Mouse (Mus musculus): ENCODE measurements around the gene 4930519P11Rik. TPM values are rescaled to one million over a fixed set of nuclear protein-coding genes. Genes with fewer than 3 reads are reported as not detected.

The 4930519P11Rik gene
- polyA plus RNA-seq, 1 experiment from 2014 or later = not detected

GRCm38 (mm10) chr2:154617061-154617460, 3.8 kb upstream of the 4930519P11Rik start:
- no peak for ATAC-seq (ENCODE audit: low FRiP score)
- Histone ChIP-seq H3K4me1 (peaks cover 17% of the 10 kb centered on the region), H3K9me3 (replicated peaks) (no peaks in the 10 kb centered on the region), H3K4me3 (no peak overlapping the region), H3K27ac (no peak overlapping the region), H3K36me3 (no peaks in the 10 kb centered on the region), H3K4me2 (replicated peaks) (no peak overlapping the region), H3K9ac (no peak overlapping the region), H3K27me3 (no peaks in the 10 kb centered on the region)
- 89% methylated on average over 3 of the region's 3 CpGs for WGBS

DNA sequence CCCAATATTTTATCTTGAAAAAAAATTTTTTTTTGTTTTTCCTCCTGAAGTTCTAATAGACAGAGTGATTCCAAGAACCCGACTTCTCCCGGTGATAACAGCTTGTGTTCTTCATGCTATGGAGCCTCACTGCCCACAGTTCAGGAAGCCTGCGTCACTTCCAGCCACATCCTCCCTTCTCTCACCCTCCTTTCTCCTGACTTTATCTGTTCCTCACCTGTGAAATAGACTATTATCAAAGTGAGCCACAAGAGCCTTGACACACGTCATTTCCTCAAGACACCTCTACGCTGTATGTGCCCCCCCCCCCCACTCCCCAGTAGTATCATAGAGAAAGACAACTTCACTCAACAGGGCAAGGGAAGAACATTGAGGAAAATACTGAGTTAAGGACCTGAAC, 2.4 kb upstream of the 4930519P11Rik start:
- H3K4me1 ChIP-seq = peaks cover 17% of the 10 kb centered on the region
- H3K4me2 ChIP-seq (replicated peaks) = no peak overlapping the region
- H3K36me3 ChIP-seq = no peaks in the 10 kb centered on the region
- no peaks in the 10 kb centered on the region for H3K9me3 ChIP-seq (replicated peaks)
- H3K27me3 ChIP-seq = no peaks in the 10 kb centered on the region
- ATAC-seq (ENCODE audit: low FRiP score) = no peak
- 92% methylated on average over 5 of the region's 5 CpGs for WGBS
- no peak overlapping the region for H3K27ac ChIP-seq
- no peak overlapping the region for H3K9ac ChIP-seq
- H3K4me3 ChIP-seq = no peak overlapping the region

GRCm38 (mm10) chr2:154614841-154615576, 1.8 kb upstream of the 4930519P11Rik start:
- H3K9me3 ChIP-seq (replicated peaks) = no peaks in the 10 kb centered on the region
- H3K36me3 ChIP-seq = no peaks in the 10 kb centered on the region
- no peak overlapping the region for H3K27ac ChIP-seq
- no peak for ATAC-seq (ENCODE audit: low FRiP score)
- 78% methylated on average over 19 of the region's 19 CpGs for WGBS
- H3K4me2 ChIP-seq (replicated peaks) = peak overlapping the region; percentile 67; the same call in 1 of the 2 replicates
- H3K4me3 ChIP-seq = no peak overlapping the region
- peak overlapping the region; percentile 29; the same call in 1 of the 2 replicates for H3K9ac ChIP-seq
- H3K27me3 ChIP-seq = no peaks in the 10 kb centered on the region
- H3K4me1 ChIP-seq = peaks cover 17% of the 10 kb centered on the region

DNA sequence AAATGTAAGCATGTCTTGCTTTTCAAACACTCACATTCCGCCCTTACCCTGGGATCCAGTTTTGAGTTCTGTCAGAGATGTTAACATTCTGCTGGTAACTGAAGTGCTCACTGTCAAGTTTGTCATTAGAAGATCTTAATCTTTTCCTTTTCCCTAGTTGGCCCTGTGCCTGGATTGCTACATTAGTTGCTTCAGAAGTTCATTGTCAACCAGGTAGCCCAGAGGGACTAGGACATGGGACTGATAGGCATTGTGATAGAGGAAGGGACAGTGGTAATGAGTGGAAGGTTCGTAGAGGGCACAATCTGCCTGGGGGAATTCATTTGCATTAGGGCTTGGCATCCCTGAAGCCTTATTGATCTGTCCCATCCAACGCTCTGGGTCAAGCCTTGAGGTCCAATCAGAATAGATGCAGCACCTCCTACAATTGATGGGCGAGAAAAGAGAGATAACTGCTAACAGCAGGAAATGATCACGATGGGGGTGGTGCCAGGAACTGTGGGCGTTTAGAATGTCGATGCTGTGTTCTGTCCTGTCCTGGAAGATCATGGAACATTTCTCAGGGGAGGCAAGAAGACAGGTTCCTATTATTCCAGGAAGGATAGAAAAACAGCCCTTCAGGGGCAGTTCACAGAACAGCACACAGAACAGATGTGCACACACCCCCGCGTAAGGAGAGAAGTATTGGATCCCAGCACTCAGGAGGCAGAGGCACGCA, 4.0 kb downstream of the 4930519P11Rik start:
- no peak overlapping the region for H3K27ac ChIP-seq
- H3K9me3 ChIP-seq (replicated peaks) = no peaks in the 10 kb centered on the region
- no peak for ATAC-seq (ENCODE audit: low FRiP score)
- peaks cover 15% of the 10 kb centered on the region for H3K4me1 ChIP-seq
- no peaks in the 10 kb centered on the region for H3K27me3 ChIP-seq
- no peak overlapping the region for H3K4me3 ChIP-seq
- no peak overlapping the region for H3K4me2 ChIP-seq (replicated peaks)
- 63% methylated on average over 10 of the region's 10 CpGs for WGBS
- no peak overlapping the region for H3K9ac ChIP-seq
- no peaks in the 10 kb centered on the region for H3K36me3 ChIP-seq

- Histone ChIP-seq H3K9ac (no peak overlapping the region), H3K4me3 (no peak overlapping the region), H3K36me3 (no peaks in the 10 kb centered on the region), H3K9me3 (replicated peaks) (no peaks in the 10 kb centered on the region), H3K27ac (no peak overlapping the region), H3K4me1 (peaks cover 13% of the 10 kb centered on the region), H3K27me3 (no peaks in the 10 kb centered on the region), H3K4me2 (replicated peaks) (no peak overlapping the region)
- no peak for ATAC-seq (ENCODE audit: low FRiP score)
- WGBS = 89% methylated on average over 1 of the region's 1 CpGs
Observed at GRCm38 (mm10) chr2:154606965-154607364, 6.3 kb downstream of the 4930519P11Rik start.

GRCm38 (mm10) chr2:154604156-154604555, 9.1 kb downstream of the 4930519P11Rik start:
- 38% methylated on average over 7 of the region's 7 CpGs for WGBS
- Histone ChIP-seq H3K27me3 (no peaks in the 10 kb centered on the region), H3K9me3 (replicated peaks) (no peaks in the 10 kb centered on the region), H3K36me3 (no peaks in the 10 kb centered on the region), H3K9ac (no peak overlapping the region), H3K4me1 (peaks cover 13% of the 10 kb centered on the region), H3K27ac (no peak overlapping the region), H3K4me2 (replicated peaks) (peak overlapping the region; percentile 67), H3K4me3 (peak overlapping the region; percentile 70)
- ATAC-seq (ENCODE audit: low FRiP score) = no peak

GRCm38 (mm10) chr2:154603638-154604153, 9.5 kb downstream of the 4930519P11Rik start, which contains the start of gene Pxmp4:
Gene Pxmp4 (minus strand): TSS chr2:154603708.
- under 1% methylated on average over 13 of the region's 13 CpGs for WGBS
- H3K36me3 ChIP-seq = no peaks in the 10 kb centered on the region
- peaks cover 13% of the 10 kb centered on the region for H3K4me1 ChIP-seq
- H3K27ac ChIP-seq = peak within 1 kb of the TSS; percentile 26
- no peaks in the 10 kb centered on the region for H3K9me3 ChIP-seq (replicated peaks)
- peak within 1 kb of the TSS; percentile 67 for H3K4me2 ChIP-seq (replicated peaks)
- H3K27me3 ChIP-seq = no peaks in the 10 kb centered on the region
- H3K4me3 ChIP-seq = peak within 1 kb of the TSS; percentile 70
- ATAC-seq (ENCODE audit: low FRiP score) = peak; percentile 100
- peak within 1 kb of the TSS; percentile 80 for H3K9ac ChIP-seq

DNA sequence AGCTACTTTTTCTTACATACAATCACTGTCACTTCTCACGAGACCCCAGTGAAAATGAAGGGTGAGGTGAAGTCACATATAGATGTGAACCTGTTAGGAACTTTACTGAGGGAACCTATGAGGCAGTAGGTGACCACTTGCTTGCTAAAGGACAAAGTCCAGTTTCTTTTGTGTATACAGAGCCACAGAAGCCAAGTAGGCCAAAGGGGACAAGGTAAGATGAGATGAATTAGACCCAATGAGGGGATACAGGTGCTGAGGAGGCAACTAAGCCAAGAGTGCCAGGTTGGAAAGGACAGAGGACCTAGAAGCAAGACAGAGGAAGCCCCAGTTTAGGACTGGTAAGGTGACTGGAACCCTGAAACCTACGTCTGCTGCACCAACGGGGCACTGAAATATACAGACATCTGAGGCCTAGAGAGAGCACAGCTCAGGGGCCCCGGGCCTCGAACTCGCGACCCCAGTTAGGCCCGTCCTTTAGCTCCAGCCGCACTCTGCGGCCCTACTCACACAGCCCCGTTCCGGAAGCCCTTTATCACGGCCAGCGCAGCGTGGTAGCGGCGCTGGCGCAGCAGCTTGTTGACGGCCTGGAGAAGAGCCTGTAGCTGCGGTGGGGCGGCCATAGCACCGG, 10.1 kb downstream of the 4930519P11Rik start:
- 17% methylated on average over 22 of the region's 22 CpGs for WGBS
- H3K9me3 ChIP-seq (replicated peaks) = no peaks in the 10 kb centered on the region
- ATAC-seq (ENCODE audit: low FRiP score) = no peak; the same call in 1 of the 2 replicates
- peak overlapping the region; percentile 80 for H3K9ac ChIP-seq
- peaks cover 13% of the 10 kb centered on the region for H3K4me1 ChIP-seq
- peak overlapping the region; percentile 70 for H3K4me3 ChIP-seq
- H3K4me2 ChIP-seq (replicated peaks) = peak overlapping the region; percentile 67
- no peaks in the 10 kb centered on the region for H3K36me3 ChIP-seq
- no peaks in the 10 kb centered on the region for H3K27me3 ChIP-seq
- H3K27ac ChIP-seq = peak overlapping the region; percentile 26

DNA sequence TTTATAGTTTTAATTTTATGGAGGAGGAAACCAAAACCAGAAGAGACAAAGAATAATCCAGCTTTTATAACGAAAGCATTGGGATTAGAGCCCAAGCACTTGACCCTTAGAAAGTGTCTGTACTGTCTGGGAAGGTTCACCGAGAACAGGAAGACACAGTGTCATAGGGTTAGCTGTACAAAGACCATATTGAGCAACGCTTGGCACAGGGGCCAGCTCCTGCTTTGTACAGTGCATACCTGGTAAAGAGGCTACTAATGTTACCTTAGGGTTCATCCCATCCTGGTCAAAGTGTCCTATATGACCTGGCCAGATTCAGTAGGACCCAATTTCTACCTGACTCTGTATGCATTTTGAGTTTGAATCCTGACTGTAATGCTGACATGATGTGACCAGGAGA, 11.9 kb downstream of the 4930519P11Rik start:
- no peak overlapping the region for H3K4me2 ChIP-seq (replicated peaks)
- H3K4me3 ChIP-seq = no peak overlapping the region
- no peak overlapping the region for H3K27ac ChIP-seq
- ATAC-seq (ENCODE audit: low FRiP score) = no peak
- WGBS = 72% methylated on average over 3 of the region's 3 CpGs
- H3K27me3 ChIP-seq = no peaks in the 10 kb centered on the region
- peaks cover 13% of the 10 kb centered on the region for H3K4me1 ChIP-seq
- no peaks in the 10 kb centered on the region for H3K36me3 ChIP-seq
- no peak overlapping the region for H3K9ac ChIP-seq
- H3K9me3 ChIP-seq (replicated peaks) = no peaks in the 10 kb centered on the region

DNA sequence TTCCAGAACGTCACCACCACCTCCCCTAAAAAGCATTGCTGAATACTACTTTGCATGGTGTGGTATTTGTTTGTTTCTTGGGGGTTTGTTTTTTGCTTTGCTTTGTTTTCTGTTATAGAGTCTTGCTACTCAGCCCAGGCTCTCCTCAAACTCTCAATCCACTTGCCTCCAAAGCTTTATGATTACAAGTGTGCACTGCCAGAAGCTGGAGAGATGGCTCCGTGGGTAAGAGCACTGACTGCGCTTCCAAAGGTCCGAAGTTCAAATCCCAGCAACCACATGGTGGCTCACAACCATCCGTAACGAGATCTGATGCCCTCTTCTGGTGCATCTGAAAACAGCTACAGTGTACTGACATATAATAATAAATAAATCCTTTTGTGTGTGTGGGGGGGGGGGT, 12.7 kb downstream of the 4930519P11Rik start:
- no peaks in the 10 kb centered on the region for H3K27me3 ChIP-seq
- no peak overlapping the region for H3K4me3 ChIP-seq
- no peak overlapping the region for H3K9ac ChIP-seq
- no peaks in the 10 kb centered on the region for H3K9me3 ChIP-seq (replicated peaks)
- 68% methylated on average over 6 of the region's 6 CpGs for WGBS
- no peak overlapping the region for H3K27ac ChIP-seq
- H3K4me1 ChIP-seq = peaks cover 13% of the 10 kb centered on the region
- ATAC-seq (ENCODE audit: low FRiP score) = no peak
- no peaks in the 10 kb centered on the region for H3K36me3 ChIP-seq
- no peak overlapping the region for H3K4me2 ChIP-seq (replicated peaks)

GRCm38 (mm10) chr2:154597399-154597798, 15.8 kb downstream of the 4930519P11Rik start:
- peaks cover 13% of the 10 kb centered on the region; the same call in 1 of the 2 replicates for H3K36me3 ChIP-seq
- no peak for ATAC-seq (ENCODE audit: low FRiP score)
- H3K27me3 ChIP-seq = no peaks in the 10 kb centered on the region
- H3K27ac ChIP-seq = no peak overlapping the region
- H3K9me3 ChIP-seq (replicated peaks) = no peaks in the 10 kb centered on the region
- no peak overlapping the region for H3K4me2 ChIP-seq (replicated peaks)
- H3K4me1 ChIP-seq = peaks cover under 1% of the 10 kb centered on the region; the same call in 1 of the 2 replicates
- no peak overlapping the region for H3K9ac ChIP-seq
- WGBS = 92% methylated on average over 3 of the region's 3 CpGs
- H3K4me3 ChIP-seq = no peak overlapping the region

- Histone ChIP-seq H3K9me3 (replicated peaks) (no peaks in the 10 kb centered on the region), H3K27ac (no peak overlapping the region), H3K4me1 (no peaks in the 10 kb centered on the region), H3K9ac (no peak overlapping the region), H3K4me3 (no peak overlapping the region), H3K4me2 (replicated peaks) (no peak overlapping the region), H3K27me3 (no peaks in the 10 kb centered on the region), H3K36me3 (peaks cover 13% of the 10 kb centered on the region; the same call in 1 of the 2 replicates)
- ATAC-seq (ENCODE audit: low FRiP score) = no peak
- WGBS = 78% methylated on average over 5 of the region's 5 CpGs
Observed at GRCm38 (mm10) chr2:154595775-154596174, 17.5 kb downstream of the 4930519P11Rik start.
